Mouse (Mus musculus) lung, postnatal 0 days (tissue): ENCODE measurements around the gene Arhgap28. TPM values are rescaled to one million over a fixed set of nuclear protein-coding genes. Genes with fewer than 3 reads are reported as not detected.

ENCODE experiments used
- ATAC-seq: fragments of 200-750 bp; cut with Nextera tagmentation; 2 replicates; pipeline ENCODE4 v1.8.0; 2017; ENCODE audit warnings: moderate library complexity
- DNase-seq: peaks from one replicate; pipeline ENCODE4 v3.0.0-alpha.2; 2016; ENCODE audit warnings: low spot score
- H3K27ac ChIP-seq: fragments of 300-500 bp; sonication (generic); 2 replicates; pipeline ENCODE4 v1.5.1; 2014; ENCODE audit warnings: antibody characterized with exemption, mild to moderate bottlenecking, low read length, mixed read lengths
- H3K27me3 ChIP-seq: fragments of 300-500 bp; sonication (generic); replicated peaks from 2 replicates; pipeline ENCODE4 v1.6.1; 2014; ENCODE audit warnings: low read length, mixed read lengths; ENCODE audit not compliant: insufficient read depth
- H3K36me3 ChIP-seq: fragments of 300-500 bp; sonication (generic); 2 replicates; pipeline ENCODE4 v1.6.1; 2014; ENCODE audit warnings: low read length, mixed read lengths; ENCODE audit not compliant: insufficient read depth
- H3K4me1 ChIP-seq: fragments of 300-500 bp; sonication (generic); 2 replicates; pipeline ENCODE4 v1.6.1; 2014; ENCODE audit warnings: antibody characterized with exemption, low read depth, low read length, mixed read lengths; ENCODE audit not compliant: insufficient read depth
- H3K4me2 ChIP-seq: fragments of 300-500 bp; sonication (generic); replicated peaks from 2 replicates; pipeline ENCODE4 v1.6.1; 2014; ENCODE audit warnings: low read depth, mild to moderate bottlenecking, low read length, moderate library complexity, mixed read lengths
- H3K4me3 ChIP-seq: fragments of 300-500 bp; sonication (generic); 2 replicates; pipeline ENCODE4 v1.5.1; 2014; ENCODE audit warnings: low read depth, low read length
- H3K9ac ChIP-seq: fragments of 300-500 bp; sonication (generic); replicated peaks from 2 replicates; pipeline ENCODE4 v1.6.1; 2014; ENCODE audit warnings: low read depth, mild to moderate bottlenecking
- H3K9me3 ChIP-seq: fragments of 300-500 bp; sonication (generic); 2 replicates; pipeline ENCODE4 v1.6.1; 2016; ENCODE audit warnings: low read length, mixed read lengths
- CTCF ChIP-seq: IDR thresholded peaks from 2 replicates; pipeline ENCODE4 v1.5.1; 2016; ENCODE audit warnings: antibody characterized with exemption, mild to moderate bottlenecking
- EP300 ChIP-seq: IDR thresholded peaks from 2 replicates; pipeline ENCODE4 v1.6.1; 2016; ENCODE audit warnings: antibody characterized with exemption, mild to moderate bottlenecking, control low read depth
- WGBS: fragments of 180-500 bp; shearing (Covaris S2); extraction: QIAGEN DNeasy Blood & Tissue Kit; methylation state at CpG from one replicate; pipeline ENCODE4 v1.1.7; 2014; 5-methylcytosine and 5-hydroxymethylcytosine counted together
- polyA plus RNA-seq: library from polyadenylated mRNA; unstranded; fragments of >200 nt; fragmentation: Nextera tagmentation; extraction: Ambion mirVana; gene quantifications from 2 replicates; pipeline ENCODE4 v1.2.1, GENCODE M21; 2015

The Arhgap28 gene
- polyA plus RNA-seq, 1 experiment from 2014 or later = 13.3 TPM

DNA sequence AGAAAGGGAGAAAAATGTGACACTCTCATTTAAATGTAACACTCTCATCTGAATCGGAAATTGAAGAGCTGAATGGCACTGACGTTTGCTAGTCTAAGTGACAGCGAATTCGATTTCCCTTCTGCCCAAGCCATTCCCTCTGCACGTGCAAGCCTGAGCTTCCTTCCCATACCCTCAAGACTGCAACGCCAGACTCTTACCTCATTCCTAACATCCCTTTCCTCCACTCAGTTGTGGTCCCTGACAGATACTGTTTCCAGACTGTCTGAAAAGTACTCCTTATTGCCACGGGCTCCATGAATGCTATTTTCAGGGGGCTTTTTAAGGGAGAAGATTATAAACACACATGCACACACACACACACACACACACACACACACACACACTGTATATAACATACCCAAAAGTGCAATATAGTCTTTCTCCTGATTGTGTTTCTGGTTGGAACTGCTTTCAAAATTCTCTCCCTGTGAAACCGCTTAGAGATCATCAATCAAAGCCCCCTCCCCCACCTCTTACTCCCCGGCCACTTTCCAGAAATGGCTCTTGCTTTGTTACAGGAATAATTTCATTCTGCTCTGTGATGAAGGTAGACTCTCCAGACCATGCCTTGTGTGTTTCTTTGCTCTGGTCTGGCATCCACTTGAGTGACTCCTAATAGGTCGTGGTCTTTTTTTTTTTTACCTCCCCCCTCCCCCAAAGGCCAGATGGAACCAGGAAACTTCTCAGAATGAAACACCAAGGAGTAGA, 836 bp upstream of the Arhgap28 start:
- Histone ChIP-seq H3K4me1 (peaks cover 11% of the 10 kb centered on the region; the same call in 1 of the 2 replicates), H3K27ac (peak overlapping the region; percentile 93), H3K27me3 (no peaks in the 10 kb centered on the region), H3K9ac (no peak overlapping the region), H3K9me3 (no peaks in the 10 kb centered on the region), H3K4me3 (peak overlapping the region; percentile 86), H3K36me3 (no peaks in the 10 kb centered on the region), H3K4me2 (peak overlapping the region; percentile 69)
- DNase-seq = peak; percentile 72
- WGBS = 3% methylated on average over 10 of the region's 10 CpGs
- TF ChIP-seq EP300 (no peak), CTCF (no peak)
- ATAC-seq = peak; percentile 47

DNA sequence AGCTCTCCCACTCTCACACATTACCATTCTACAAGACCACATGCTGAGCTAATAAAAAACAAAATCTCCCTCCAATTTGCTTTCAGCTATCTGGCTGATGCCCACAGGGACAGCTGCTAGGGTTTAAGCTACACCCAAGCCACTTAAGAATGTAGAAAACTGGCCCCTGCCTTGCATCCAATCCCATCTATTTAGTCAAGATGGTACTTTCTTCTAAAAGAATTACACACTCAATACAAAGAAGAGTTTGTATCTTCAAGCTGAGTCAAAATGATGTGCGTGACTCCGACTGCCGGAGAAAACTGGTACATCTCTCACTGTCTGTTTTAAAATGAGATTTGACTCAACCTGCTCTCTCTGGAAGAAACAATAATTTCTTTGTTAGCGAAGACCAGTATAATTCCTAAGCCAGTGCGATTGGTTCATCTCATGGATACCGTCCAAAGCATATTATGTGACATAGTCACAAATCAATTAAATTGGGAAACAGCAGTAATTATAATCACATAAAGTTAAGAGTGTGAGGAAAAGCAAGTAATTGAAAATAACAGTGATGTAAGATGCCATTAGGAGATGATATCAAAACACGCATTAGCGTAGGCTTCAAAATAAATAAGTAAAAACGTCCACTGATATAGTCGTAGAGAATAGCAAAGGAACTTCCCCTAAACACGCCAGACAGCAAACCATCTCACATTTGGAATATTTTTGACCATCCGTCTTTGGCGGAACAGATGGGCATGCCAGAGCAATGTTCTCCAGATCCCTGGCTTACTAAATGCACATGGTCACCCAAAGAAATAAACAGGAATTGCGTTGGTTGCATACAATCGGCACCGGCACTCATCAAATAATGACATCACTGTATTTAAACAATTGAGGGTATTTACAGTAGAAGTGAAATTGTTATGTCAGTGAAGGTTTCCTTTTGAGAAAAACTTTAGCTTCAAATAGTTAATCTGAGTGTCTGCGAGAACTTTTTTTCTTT, 1.0 kb downstream of the Arhgap28 start:
- peaks cover 11% of the 10 kb centered on the region; the same call in 1 of the 2 replicates for H3K4me1 ChIP-seq
- H3K4me3 ChIP-seq = peak overlapping the region; percentile 86
- no peaks in the 10 kb centered on the region for H3K36me3 ChIP-seq
- H3K9me3 ChIP-seq = no peaks in the 10 kb centered on the region
- 10% methylated on average over 17 of the region's 17 CpGs for WGBS
- peak overlapping the region; percentile 69 for H3K4me2 ChIP-seq
- H3K27ac ChIP-seq = peak overlapping the region; percentile 93
- TF ChIP-seq CTCF (peak; percentile 49), EP300 (peak; percentile 69)
- peak; percentile 69 for DNase-seq
- ATAC-seq = no peak
- peak overlapping the region; percentile 55; the same call in 1 of the 2 replicates for H3K9ac ChIP-seq
- H3K27me3 ChIP-seq = no peaks in the 10 kb centered on the region

DNA sequence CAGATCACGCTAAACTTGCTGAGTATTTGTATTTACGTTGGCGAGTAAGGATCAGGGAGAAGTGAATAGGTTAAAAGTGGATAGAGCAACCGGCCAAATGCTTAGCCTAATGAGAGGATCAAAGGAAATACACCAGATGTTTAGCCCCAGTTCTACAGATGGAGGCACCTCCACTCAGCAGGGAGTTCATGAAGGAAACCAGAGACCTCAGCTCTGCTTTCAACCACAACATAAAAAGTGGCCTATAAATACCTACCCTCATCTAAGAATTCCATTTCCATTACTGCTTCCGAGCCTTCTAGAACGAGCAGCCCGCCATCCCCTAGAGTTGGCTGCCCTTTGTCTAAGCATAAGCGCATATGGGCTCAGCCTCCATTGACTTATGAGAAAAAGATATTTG, 4.1 kb downstream of the Arhgap28 start:
- Histone ChIP-seq H3K4me3 (no peak overlapping the region), H3K27ac (no peak overlapping the region), H3K9me3 (no peaks in the 10 kb centered on the region), H3K9ac (no peak overlapping the region), H3K4me1 (peaks cover 11% of the 10 kb centered on the region; the same call in 1 of the 2 replicates), H3K27me3 (no peaks in the 10 kb centered on the region), H3K36me3 (no peaks in the 10 kb centered on the region), H3K4me2 (no peak overlapping the region)
- TF ChIP-seq EP300 (no peak), CTCF (no peak)
- DNase-seq (no peak), ATAC-seq (no peak)
- 64% methylated on average over 8 of the region's 8 CpGs for WGBS

DNA sequence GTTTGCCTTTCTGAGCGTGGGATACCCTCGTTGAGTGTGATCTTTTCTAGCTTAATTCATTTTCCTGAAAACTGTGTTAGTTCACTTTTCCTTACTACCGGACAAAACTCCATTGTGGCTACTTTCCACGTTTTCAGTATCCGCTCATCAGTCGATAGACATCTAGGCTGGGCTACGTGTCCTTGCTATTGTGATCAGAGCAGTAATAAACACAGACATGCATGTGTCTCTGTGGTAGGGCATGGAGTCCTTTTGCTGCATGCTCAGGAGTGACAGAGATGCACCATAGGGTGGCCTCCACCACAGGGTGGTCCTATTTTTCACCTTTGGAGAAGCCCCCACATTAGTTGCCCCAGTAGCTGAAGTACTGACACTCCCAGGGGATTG, 7.2 kb downstream of the Arhgap28 start:
- no peak overlapping the region for H3K9ac ChIP-seq
- no peak for DNase-seq

DNA sequence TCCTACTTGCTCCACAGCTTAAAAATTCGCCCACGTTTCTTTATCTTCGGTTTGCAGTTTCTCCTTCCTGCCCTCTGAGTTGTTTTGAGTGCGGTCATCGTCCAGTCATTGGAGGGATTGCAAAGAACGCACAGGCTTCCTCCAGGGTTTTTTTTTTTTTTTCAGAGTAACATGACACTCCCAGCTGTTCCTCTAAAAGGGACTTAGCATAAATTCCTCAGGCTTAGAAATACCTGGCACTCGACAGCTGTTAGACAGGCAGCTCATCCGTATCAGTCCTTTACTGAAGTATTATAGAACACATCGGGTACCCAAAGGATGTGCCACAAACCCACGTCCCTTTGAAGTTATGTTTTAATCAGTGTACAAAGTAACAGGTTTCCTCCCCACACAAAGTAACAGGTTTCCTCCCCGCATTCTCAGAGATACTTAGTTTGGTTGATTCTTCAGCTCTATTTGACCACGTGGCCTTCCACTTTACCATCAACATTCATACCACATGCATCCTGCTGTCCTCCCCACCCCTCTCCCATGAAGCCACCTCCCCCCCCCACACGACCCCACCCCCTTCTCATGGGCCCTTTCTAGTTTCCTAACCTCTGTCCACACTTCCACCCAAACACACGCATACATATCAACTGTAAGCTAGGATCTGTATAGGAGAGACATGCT, 7.7 kb downstream of the Arhgap28 start:
- Histone ChIP-seq H3K4me2 (peak overlapping the region; percentile 12), H3K9ac (no peak overlapping the region), H3K4me1 (no peaks in the 10 kb centered on the region; the same call in 1 of the 2 replicates), H3K27me3 (no peaks in the 10 kb centered on the region), H3K4me3 (no peak overlapping the region), H3K9me3 (no peaks in the 10 kb centered on the region), H3K36me3 (no peaks in the 10 kb centered on the region), H3K27ac (peak overlapping the region; percentile 4; the same call in 1 of the 2 replicates)
- 4% methylated on average over 14 of the region's 14 CpGs for WGBS
- TF ChIP-seq CTCF (no peak), EP300 (peak; percentile 37; the same call in 1 of the 2 replicates)
- peak; percentile 91 for ATAC-seq
- DNase-seq = peak; percentile 93

More for the DNA sequence above, 7.2 kb downstream of the Arhgap28 start:
- 55% methylated on average over 7 of the region's 7 CpGs for WGBS
- H3K9me3 ChIP-seq = no peaks in the 10 kb centered on the region
- no peak overlapping the region for H3K4me2 ChIP-seq
- TF ChIP-seq CTCF = no peak
- no peak for TF ChIP-seq EP300
- no peak overlapping the region for H3K4me3 ChIP-seq
- no peaks in the 10 kb centered on the region for H3K27me3 ChIP-seq
- no peaks in the 10 kb centered on the region for H3K36me3 ChIP-seq
- ATAC-seq = no peak
- H3K4me1 ChIP-seq = no peaks in the 10 kb centered on the region; the same call in 1 of the 2 replicates
- H3K27ac ChIP-seq = 0 out of 2 replicates have a peak overlapping the region, but pooled peaks have one; percentile 4
